24 mouse cellular contexts compared by ENCODE assay signal in genomic region chr10:52923143-52923542, GRCm38 (mm10).
A peak's percentile ranks its signal among the peaks of the same experiment; 100 is the strongest.
DNase-seq lines count a peak whose midpoint lies in the region; ATAC-seq and TF ChIP-seq lines count a peak whose summit lies in the region.
"Had no signal": no experiment of that assay in that cellular context is flagged by ENCODE, and none has a peak within 500 bp of the region (broad histone marks: within the 10 kb centered on the region; RNA-seq: fewer than 3 reads in every experiment).

No protein-coding gene starts in this region.

- H3K4me3 ChIP-seq in forebrain, postnatal 0 days (ENCODE audit: low read depth, low read length): no peak overlapping the region
- H3K4me3 ChIP-seq in forebrain, embryonic 10.5 days: no peak overlapping the region
- no peak overlapping the region for H3K4me3 ChIP-seq in midbrain, embryonic 11.5 days (ENCODE audit: low read depth, low read length)
- no peak overlapping the region for H3K4me3 ChIP-seq in midbrain, embryonic 10.5 days
- H3K4me3 ChIP-seq in kidney, embryonic 15.5 days (replicated peaks): no peak overlapping the region
- H3K4me3 ChIP-seq: embryonic facial prominence, embryonic 15.5 days; heart, embryonic 15.5 days; hindbrain, embryonic 13.5 days; left cerebral cortex, adult 2 months; midbrain, embryonic 12.5 days had no signal

- no peak overlapping the region for H3K9ac ChIP-seq in forebrain, postnatal 0 days
- no peak overlapping the region for H3K9ac ChIP-seq in midbrain, embryonic 11.5 days (ENCODE audit: low read length)
- H3K9ac ChIP-seq in kidney, embryonic 15.5 days: no peak overlapping the region
- H3K9ac ChIP-seq: embryonic facial prominence, embryonic 15.5 days; heart, embryonic 15.5 days; hindbrain, embryonic 13.5 days; midbrain, embryonic 12.5 days had no signal

- 48% methylated on average over 8 of the region's 8 CpGs for WGBS in forebrain, postnatal 0 days
- WGBS in forebrain, embryonic 10.5 days: 93% methylated on average over 8 of the region's 8 CpGs
- 84% methylated on average over 8 of the region's 8 CpGs for WGBS in midbrain, embryonic 11.5 days
- 89% methylated on average over 8 of the region's 8 CpGs for WGBS in midbrain, embryonic 10.5 days
- 52% methylated on average over 8 of the region's 8 CpGs for WGBS in kidney, embryonic 15.5 days

- H3K4me1 ChIP-seq in forebrain, postnatal 0 days (ENCODE audit: insufficient read depth): no peaks in the 10 kb centered on the region
- H3K4me1 ChIP-seq in forebrain, embryonic 10.5 days: no peaks in the 10 kb centered on the region
- H3K4me1 ChIP-seq in midbrain, embryonic 11.5 days (ENCODE audit: control insufficient read depth, insufficient read depth, low read length): no peaks in the 10 kb centered on the region
- no peaks in the 10 kb centered on the region for H3K4me1 ChIP-seq in midbrain, embryonic 10.5 days
- no peaks in the 10 kb centered on the region for H3K4me1 ChIP-seq in kidney, embryonic 15.5 days
- H3K4me1 ChIP-seq: embryonic facial prominence, embryonic 15.5 days; heart, embryonic 15.5 days had no signal

- peak; percentile 38; the same call in 1 of the 2 replicates for ATAC-seq in forebrain, postnatal 0 days
- ATAC-seq in midbrain, embryonic 11.5 days (ENCODE audit: low FRiP score): no peak
- ATAC-seq in CD4-positive, CD25-positive, alpha-beta regulatory T cell, adult 4 months: no peak
- ATAC-seq in kidney, embryonic 15.5 days (replicated peaks; ENCODE audit: low FRiP score): no peak
- ATAC-seq: activated CD4-positive, CD25-positive, alpha-beta regulatory T cell, adult 4 months; lung, postnatal 0 days had no signal

- H3K9me3 ChIP-seq in forebrain, postnatal 0 days (ENCODE audit: low read length): no peaks in the 10 kb centered on the region
- no peaks in the 10 kb centered on the region for H3K9me3 ChIP-seq in forebrain, embryonic 10.5 days
- H3K9me3 ChIP-seq in midbrain, embryonic 11.5 days (ENCODE audit: control insufficient read depth, low read length): no peaks in the 10 kb centered on the region
- no peaks in the 10 kb centered on the region for H3K9me3 ChIP-seq in midbrain, embryonic 10.5 days (replicated peaks)
- no peaks in the 10 kb centered on the region for H3K9me3 ChIP-seq in kidney, embryonic 15.5 days (replicated peaks)
- H3K9me3 ChIP-seq: embryonic facial prominence, embryonic 15.5 days; heart, embryonic 15.5 days; hindbrain, embryonic 13.5 days; midbrain, embryonic 12.5 days had no signal

- no peak overlapping the region for H3K4me2 ChIP-seq in forebrain, postnatal 0 days (ENCODE audit: low read depth)
- H3K4me2 ChIP-seq in midbrain, embryonic 11.5 days: no peak overlapping the region
- no peak overlapping the region for H3K4me2 ChIP-seq in kidney, embryonic 15.5 days
- H3K4me2 ChIP-seq: embryonic facial prominence, embryonic 15.5 days; heart, embryonic 15.5 days; hindbrain, embryonic 13.5 days; midbrain, embryonic 12.5 days had no signal

- no peaks in the 10 kb centered on the region for H3K27me3 ChIP-seq in forebrain, postnatal 0 days (ENCODE audit: insufficient read depth, low read length)
- no peaks in the 10 kb centered on the region for H3K27me3 ChIP-seq in forebrain, embryonic 10.5 days (ENCODE audit: poor library complexity, severe bottlenecking)
- no peaks in the 10 kb centered on the region for H3K27me3 ChIP-seq in midbrain, embryonic 11.5 days (ENCODE audit: control insufficient read depth, insufficient read depth, low read length)
- H3K27me3 ChIP-seq in midbrain, embryonic 10.5 days (ENCODE audit: low read depth, poor library complexity, severe bottlenecking): no peaks in the 10 kb centered on the region
- no peaks in the 10 kb centered on the region for H3K27me3 ChIP-seq in kidney, embryonic 15.5 days
- H3K27me3 ChIP-seq: embryonic facial prominence, embryonic 15.5 days; heart, embryonic 15.5 days; hindbrain, embryonic 13.5 days; midbrain, embryonic 12.5 days had no signal

- no peaks in the 10 kb centered on the region for H3K36me3 ChIP-seq in forebrain, postnatal 0 days (ENCODE audit: insufficient read depth)
- H3K36me3 ChIP-seq in forebrain, embryonic 10.5 days (replicated peaks): no peaks in the 10 kb centered on the region
- H3K36me3 ChIP-seq in midbrain, embryonic 11.5 days (ENCODE audit: control insufficient read depth, insufficient read depth, low read length): no peaks in the 10 kb centered on the region
- no peaks in the 10 kb centered on the region for H3K36me3 ChIP-seq in midbrain, embryonic 10.5 days
- H3K36me3 ChIP-seq in kidney, embryonic 15.5 days: no peaks in the 10 kb centered on the region
- H3K36me3 ChIP-seq: embryonic facial prominence, embryonic 15.5 days; heart, embryonic 15.5 days; hindbrain, embryonic 13.5 days; midbrain, embryonic 12.5 days had no signal

- H3K27ac ChIP-seq in forebrain, postnatal 0 days (ENCODE audit: low read depth, low read length): no peak overlapping the region; the same call in 1 of the 2 replicates
- no peak overlapping the region for H3K27ac ChIP-seq in forebrain, embryonic 10.5 days
- no peak overlapping the region for H3K27ac ChIP-seq in midbrain, embryonic 11.5 days (ENCODE audit: low read depth, low read length)
- H3K27ac ChIP-seq in midbrain, embryonic 10.5 days (replicated peaks): no peak overlapping the region
- H3K27ac ChIP-seq in kidney, embryonic 15.5 days: no peak overlapping the region
- H3K27ac ChIP-seq: embryonic facial prominence, embryonic 15.5 days; heart, embryonic 15.5 days; hindbrain, embryonic 13.5 days; left cerebral cortex, adult 2 months; midbrain, embryonic 12.5 days had no signal

- no peak for TF ChIP-seq CTCF in forebrain, postnatal 0 days (IDR thresholded peaks at IDR 0.05; ENCODE audit: low read depth)

- no peak for DNase-seq in forebrain, postnatal 0 days
- DNase-seq in forebrain, embryonic 10.5 days (ENCODE audit: extremely low spot score, low spot score): no peak
- DNase-seq in midbrain, embryonic 11.5 days (ENCODE audit: low spot score, missing footprints): peak; percentile 62
- no peak for DNase-seq in midbrain, embryonic 10.5 days (ENCODE audit: low spot score)
- DNase-seq in right cerebral cortex, adult 2 months (ENCODE audit: low spot score in 2 of 2): peak; percentile 35 to 40
- DNase-seq: adrenal gland, adult 8-10 months; B cell, adult 2 months; cerebellum, adult 2 months; cerebellum, postnatal 36 days; embryo, embryonic 11 days; heart, postnatal 36 days; kidney, adult 11 months; layer of hippocampus, adult 9-11 months; left cerebral cortex, postnatal 4 days; thymus, postnatal 14 days had no signal

Comparison
In these comparisons a context has a peak if more than half of its experiments do, and no peak if none do; other contexts are left out.
1. DNase-seq: peak in midbrain, embryonic 11.5 days (single experiment) and right cerebral cortex, adult 2 months (2 of 2); none in forebrain, postnatal 0 days (single experiment), forebrain, embryonic 10.5 days (single experiment) and midbrain, embryonic 10.5 days (single experiment).